Mouse (Mus musculus) right cerebral cortex, adult 18-20 months (tissue): ENCODE measurements at regions not wholly inside any gene's neighbourhood (a gene's known extent, or its start where the extent isn't known, plus 50 kb on each side); places are given as distances from the start of the nearest gene placed in this dataset.
"Not testable (repeated sequence)": the region's sequence is repeated elsewhere in the genome, so short reads cannot be mapped to it uniquely, and the experiment has no call there.

ENCODE experiments used
- DNase-seq: peaks from one replicate; pipeline ENCODE4 v3.0.0; 2022; ENCODE audit warnings: mixed read lengths

DNA sequence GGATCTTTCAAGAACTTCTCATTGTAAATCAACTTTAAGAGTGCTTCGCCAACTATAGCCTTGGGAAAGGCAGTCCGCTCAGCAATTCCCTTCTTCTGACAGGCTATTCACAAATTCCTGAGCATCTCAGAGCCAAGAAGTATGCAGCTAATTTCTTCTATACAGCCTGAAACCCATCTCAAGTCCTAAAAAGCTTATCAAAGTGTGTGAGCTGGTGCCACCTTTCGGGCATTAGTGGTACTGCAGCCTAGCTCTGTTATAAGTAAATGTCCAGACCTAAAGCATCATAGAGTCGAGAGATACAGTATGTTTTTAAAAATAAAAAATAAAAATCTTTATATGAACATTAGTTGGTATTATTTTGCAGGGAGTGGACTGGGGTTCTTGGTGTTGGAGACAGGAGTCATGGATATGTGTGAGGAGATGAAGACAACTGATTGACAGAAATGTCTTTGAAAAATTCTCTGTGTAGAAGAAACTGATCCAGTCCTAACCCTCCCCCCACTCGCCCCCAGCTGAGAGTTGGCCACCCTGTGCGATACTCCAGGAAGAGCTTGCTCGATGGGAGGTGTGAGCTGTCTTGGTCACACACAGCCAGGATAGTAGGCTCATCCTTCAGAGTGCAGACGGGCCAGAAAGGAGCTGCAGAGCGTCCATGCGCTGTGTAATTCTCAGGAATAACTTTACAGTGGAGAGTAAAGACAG lies 56.4 kb downstream of the Bod1 start:
- DNase-seq, result peak; percentile 30

DNA sequence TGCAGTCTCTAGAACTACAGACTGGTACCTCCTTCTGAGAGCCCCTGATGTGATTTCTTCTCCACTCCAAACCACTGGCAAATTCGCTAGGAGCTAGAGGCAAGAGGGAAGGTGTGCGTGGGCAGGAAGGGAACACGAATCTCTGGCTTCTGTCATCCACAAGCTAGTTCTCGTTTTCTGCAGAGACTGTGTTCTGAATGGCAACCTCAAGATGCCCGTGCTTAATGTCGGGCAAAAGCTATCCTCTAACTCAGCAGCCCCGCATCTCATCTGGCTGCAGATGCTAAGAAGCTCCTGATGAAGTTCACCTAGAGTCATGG lies 57.3 kb downstream of the Bod1 start:
- DNase-seq, result peak; percentile 21

DNA sequence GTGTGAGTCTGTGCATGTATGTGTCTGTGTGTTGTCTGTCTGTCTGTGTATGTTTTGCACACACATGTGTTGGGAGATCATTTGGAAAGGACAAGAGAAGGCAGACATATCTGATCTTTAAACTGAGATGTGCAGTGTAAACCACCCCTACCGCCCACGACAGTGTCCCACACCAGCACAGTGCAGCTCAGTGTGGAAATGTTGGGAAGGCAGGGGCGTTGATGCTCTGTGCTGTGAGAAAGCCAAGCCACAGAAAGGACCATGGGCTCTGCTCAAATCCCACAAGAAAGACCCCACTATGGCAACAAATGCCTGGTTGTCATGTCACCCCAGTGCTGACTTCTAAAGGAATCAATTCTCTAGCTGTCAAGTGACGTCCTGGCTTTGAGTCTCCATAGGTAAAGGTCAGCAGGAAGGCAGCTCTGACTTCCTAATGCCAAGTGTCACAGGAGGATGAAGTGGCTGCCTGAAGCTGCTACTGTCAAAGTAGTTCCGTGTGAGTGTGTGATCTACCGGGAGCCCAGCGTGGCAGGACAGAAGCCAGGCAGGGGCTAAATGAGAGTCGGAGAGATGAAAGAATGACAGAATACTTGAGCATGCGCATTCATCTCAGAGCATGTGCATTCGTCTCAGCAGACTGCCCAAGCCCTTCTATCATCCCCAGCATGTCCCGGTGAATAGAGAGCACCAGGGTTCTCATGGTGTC lies 57.8 kb downstream of the Bod1 start:
- DNase-seq, result no peak

DNA sequence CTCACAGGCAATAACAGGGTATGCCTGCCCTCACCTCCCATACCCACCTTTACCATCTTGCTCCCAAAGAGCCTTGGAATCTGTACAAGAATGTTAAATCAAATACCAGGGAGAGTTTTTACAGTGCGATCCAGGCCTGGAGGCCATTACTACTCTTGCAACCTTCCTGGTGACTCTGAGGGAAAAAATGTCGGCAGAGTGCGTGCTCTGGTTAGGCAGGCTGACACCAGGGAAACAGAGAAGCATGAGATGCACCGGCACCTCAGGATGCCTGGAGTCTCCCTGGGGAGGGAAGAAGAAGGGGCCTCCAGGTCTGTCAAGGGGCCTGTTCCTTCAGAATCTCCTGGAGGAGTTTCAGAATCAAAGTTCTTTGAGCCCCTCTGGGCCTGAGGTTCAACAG lies 63.2 kb downstream of the Bod1 start:
- DNase-seq, result no peak

DNA sequence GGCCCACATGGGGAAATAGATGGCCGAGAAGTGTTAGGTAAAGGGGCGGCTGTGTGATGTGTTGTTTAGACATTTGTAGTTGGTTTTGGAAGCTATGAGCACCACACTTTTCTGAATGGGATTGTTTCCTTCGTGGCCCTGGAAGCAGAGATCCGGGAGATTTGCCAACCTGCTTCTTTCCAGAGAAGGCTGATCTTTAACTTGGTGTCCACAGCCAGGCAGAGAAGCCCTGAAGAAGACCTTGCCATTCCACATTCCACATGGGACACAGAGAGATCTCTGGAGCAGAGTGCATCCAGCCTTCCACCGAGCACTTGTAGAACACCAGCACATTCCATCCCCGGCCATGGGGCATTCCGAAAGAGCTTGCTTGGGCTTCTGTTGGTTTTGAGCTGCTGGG lies 70.2 kb downstream of the Bod1 start:
- no peak for DNase-seq

DNA sequence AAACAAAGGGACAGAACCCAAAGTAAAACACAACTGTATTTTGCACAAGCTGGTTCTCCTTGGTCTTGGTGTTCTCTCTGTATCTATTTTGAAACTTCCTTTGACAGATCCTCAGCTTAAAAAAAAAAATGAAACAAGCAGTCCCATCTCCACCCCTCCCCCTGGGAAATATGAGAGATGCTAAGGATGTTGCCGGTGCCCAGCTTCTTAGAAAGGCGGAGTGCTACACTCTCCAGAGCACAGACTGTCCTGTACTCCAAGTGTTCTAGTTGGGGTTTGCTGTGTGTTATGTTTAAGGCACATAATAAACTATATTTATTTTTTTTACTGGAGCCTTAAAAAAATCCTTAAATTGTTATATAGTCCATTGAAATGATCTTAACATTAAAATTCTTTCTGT lies 78.1 kb downstream of the Bod1 start:
- DNase-seq, result no peak

DNA sequence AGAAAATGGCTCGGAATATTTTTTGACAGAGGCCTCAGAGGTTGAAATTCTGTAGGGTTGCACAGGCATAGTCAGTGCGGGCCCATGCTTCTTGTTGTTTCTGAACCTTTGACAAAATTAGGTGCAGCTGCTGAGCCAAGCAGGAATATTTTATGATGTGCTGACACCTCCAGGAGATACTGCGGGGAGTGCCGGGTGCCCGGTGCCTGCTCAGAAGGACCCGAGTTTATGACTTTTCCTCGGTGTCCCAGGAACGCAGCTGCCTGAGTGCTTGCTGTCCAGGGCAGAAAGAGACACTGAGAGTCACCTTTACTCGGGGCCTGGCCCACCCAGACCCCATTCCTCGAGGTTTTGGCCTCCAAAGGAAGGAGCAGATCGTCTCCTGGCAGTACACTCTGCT lies 79.6 kb downstream of the Bod1 start:
- no peak for DNase-seq

DNA sequence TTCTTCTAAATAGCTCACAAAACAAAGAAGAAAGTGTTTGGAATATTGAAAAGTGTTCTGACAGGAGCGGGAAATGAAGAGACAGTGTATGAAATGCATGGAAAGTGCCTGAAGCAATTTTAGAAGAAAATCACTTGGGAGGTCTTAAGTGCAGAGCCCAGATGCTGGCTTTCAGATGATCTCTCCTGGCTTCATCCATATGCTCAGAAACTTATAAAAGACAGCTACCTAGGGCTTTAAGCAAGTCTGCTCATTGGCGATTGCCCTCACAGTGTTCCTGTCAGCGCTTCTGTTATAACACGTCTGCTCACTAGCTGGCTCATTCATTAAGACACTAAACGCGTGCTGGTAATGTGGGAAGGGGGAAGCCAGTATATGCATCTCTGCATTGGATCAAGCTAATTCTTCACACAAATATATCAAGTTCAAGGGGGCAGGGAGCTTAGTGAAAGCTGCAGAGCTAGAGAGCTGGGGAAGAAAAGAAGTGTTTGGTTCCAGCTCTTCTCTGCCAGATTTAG lies 80.6 kb downstream of the Bod1 start:
- DNase-seq, result no peak

DNA sequence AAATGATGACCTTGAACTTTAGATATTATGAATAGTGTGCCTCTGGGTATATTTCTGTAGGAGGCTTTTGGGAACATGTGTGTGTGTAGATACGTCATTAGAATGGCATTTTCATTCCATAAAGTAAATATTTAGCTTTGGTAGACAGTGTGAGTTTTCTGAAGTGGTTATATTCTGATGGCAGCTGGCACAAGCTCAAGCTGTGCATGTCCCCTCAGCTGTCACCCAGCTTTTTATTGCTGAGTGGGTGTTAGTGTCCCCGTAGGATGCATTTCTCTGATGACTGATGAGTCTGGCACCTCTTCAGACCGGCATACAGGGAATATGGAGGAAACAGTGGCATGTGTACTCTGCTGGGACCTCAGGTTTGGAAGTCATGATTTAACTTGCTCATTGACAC lies 96.7 kb downstream of the Bod1 start:
- no peak for DNase-seq

DNA sequence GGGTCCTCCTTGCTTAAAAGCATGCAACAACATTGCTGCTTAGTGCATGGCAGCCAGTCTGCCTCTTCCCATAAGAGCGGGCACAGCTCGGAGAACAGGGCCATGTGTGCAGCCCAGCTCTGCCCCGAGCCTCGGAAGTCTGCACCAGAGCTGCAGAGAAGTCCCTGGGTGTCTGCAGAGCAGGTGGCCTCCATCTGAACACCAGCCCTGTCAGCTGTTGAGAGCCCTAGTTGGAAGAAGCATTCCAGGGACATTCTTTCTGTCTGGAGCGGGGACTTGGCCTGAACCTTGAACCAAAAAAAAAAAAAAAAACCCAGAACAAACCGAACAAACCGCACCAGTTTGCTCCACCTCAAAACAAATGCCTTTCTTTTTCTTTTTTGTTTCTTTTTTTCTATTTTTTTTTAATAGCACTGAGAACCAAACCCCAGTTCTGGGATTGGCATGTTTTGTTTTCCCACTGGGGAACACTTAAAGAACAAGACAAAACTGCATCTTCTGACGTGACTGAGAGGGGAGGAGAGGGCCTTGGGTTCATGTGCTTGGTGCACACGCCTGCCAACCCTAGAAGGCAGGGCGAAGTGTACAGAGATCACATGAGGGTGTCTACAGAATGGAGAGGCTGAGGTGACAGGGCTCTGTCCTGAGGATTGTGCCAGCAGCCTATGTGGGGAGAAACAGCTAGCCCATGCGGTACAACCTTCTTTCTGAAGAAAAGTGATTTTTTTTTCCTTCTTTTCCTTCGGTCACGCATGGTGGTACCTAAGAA lies 106.8 kb downstream of the Bod1 start:
- no peak for DNase-seq

DNA sequence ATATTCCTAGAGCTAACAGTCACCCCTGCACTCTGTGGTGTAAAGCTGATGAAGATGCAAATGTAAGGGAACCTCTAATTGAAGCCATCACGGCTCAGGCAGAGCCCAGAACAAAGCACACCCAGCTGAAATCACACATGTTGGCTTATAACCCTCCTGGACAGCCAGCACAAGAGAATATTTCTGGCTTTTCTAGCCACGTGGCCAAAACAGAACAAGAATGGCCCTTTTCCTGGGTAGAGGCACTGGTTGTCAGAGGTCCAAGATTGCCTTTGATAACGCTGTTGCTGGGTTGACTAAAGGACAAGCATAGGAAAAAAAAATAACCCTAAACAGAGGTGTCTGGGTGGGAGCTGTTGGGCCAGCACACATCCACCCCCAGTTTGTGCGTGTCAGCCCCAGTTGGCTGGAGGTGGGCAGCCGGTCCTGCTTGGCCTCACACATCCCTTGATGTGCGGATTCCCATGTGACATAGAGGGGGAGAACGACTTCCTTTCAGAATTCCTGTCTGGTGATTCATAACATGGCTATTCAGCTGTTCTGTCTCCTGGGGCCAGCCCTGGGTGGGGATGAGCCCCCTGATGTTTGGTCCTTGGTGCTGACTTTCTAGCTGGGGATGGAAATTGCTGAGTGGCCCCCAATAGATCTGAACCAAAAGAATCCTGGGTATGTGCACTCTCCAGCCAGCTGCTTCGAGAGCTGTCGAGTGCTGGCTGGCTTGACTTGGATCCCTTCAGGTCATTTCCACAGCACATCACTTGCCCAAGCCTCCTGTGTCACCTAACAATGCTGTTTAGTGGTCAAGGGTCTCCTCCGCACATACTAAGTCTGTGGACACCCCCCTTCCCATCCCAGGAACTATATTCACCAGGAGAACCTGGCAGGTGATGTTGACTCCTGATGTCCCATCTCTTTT lies 107.6 kb downstream of the Bod1 start:
- no peak for DNase-seq

DNA sequence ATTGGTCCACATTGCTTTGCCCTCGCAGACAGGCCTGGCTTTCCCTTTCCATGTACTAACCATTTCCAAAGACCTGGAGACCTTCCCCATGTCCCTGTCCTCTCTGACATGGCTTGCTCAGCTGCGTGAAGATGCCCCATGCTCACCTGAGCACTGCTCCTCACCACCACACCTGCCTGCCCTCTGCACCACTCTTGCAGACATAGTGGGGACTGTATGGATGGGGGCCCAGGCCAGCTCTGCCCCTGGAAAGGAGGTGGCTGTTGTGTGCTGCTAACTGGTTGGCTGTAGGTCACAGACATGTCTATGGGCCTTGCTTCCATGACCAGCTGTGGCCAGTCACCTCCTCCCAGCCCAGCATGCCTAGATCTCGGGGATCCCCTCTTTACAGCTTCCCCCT lies 108.7 kb downstream of the Bod1 start:
- DNase-seq, result no peak

DNA sequence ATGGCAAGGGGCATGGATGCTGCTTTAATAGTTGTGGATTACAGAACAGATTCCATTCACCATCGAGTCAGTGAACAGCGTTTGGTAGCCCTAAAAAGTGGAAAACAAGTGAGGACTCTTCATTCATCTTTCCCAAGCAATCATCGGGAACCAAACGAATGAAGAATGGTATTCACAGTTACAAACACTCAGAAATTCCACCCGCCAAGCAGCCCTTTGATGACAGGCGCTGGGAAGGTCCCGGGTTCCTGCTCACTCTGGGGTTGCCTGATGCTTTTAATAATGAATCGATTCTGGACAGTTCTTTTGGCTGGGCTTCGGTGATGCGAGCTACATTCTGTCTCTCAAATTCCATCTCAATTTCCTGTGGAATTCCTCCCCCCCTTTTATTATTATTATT lies 110.9 kb downstream of the Bod1 start:
- DNase-seq, result no peak

DNA sequence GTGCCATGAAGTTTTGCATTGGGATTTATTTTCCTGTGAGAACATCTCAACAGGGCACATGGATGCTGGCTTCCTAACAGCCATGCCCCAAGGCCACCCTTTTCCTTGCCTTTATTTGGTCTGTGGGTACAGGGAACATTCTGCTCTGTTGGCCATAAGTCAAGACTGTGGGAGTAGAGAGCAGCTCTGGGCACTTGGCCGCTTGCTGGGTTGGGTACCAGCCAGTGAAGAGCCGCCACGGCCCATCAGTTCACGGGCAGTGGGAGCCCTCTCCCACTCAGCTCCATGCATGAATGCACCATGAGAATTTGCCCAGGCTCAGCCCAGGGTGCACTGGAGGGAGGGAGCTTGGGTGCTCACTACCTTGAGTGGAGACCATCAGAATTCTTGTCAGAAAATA lies 116.6 kb downstream of the Bod1 start:
- DNase-seq, result no peak

DNA sequence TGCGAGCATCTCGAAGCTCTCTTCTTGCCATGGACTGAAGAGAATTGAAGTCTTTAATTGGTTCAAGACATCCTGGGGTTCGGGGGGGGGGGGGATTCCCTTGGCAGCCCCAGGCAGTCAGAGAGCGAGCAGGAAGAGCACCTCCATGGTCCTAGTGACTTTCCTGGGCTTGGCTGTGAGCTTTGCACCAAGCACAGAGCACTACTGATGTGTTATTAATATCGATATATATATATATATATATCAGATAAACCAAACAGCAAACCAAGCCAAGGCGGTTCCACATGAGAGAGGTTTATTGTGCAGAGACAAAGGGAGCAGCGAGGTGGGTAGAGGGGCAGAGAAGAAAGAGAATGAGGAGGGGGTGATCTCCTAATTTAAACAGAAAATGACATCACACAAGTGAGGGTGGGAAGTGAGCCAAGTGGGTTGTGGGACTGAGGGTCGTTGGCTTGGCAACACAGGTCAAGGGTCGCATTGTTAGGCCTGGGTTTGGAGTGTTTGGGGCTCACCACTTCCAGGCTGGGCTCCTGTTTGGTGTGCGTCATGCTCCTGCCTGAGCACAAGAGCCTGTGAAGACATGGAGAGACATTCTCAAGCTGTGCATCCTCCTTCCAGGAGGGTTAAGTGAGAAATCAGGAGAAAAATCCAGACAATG lies 119.9 kb downstream of the Bod1 start:
- no peak for DNase-seq

DNA sequence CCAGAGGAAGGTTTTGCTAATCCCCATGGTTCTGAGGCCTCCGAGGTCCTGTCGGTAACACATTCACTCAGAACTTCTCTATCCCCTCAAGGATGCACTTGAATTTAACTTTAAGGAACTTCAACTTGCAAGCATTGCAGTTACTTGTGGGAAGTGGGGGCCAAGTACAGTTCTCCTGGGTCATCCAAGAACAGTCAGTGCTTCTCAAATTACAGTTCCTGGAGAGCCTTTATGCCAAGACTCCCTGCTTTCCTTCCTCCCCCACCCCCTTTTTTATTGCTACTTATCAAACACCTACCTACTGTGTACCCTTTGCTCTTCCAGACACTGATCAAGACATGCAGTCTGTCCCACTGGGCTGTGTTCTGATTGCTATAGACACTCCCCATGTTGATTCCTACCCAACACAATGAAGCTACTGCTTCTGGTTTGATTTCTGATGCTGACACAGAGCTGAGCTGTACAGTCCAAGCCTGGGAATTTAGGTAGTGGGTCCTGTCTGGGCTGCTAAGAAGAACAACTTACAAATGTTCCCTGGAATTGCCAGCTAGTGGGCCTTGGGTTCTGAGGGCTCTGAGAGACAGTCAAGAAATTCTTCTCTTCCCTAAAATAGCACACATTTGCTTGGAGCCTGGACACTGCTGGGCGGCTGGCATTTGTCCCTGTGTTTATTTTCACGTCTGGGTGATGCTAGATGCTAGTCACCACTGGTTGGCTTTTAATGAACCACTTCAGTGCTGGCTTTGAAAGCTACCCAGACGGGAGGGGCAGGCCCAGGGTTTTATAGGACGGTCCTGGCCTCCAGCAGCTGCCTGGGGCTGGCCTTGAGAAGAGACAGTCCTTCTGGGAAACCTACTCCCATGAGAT lies 120.7 kb downstream of the Bod1 start:
- DNase-seq, result no peak

DNA sequence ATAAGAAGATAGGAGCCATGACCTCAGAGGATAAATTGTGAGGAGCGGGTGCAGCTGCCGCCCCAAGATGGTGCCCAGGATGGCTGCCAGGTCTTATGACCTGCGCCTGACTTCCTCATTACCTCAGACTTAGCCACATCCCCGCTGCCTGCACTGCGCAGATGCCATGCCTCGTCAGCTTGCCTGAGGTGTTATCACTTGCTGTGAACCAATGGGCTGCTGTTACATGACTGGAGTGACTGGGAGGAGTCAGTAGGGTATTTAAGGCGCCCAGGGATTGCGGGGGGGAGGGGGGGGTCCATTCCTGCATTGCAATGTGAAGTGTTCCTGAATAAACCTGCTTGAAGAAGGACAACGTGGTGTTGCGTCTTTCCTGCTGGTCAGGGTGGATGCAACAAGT lies 126.2 kb downstream of the Bod1 start:
- not testable (repeated sequence) for DNase-seq

DNA sequence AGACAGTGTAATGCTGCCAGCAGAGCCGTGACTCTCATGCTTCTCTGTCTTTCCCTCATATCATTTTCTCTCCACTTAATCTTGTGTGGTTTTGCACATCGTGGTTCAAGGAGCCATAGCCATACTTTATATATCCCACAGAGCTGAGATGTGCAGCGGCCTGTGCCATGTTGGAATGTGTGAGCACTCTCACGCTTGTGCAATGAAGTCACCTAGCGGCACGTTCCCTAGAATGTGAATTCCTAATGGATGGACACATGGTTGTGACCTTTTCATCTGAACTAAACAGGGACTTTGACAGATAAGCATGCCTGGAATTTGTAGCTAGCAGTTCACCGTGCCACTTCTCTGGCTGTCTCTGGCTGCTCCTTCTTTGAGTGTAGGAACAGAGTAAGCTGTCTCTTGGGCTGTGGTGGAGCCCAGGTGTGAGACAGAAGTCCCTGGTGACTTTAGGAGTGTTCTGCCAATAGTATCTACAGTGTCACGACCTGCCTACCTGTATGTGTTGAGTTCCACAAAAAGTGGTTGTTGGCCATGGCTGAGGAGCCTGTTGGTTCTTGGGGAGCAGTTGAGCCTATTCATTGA lies 129.0 kb downstream of the Bod1 start:
- DNase-seq, result no peak

DNA sequence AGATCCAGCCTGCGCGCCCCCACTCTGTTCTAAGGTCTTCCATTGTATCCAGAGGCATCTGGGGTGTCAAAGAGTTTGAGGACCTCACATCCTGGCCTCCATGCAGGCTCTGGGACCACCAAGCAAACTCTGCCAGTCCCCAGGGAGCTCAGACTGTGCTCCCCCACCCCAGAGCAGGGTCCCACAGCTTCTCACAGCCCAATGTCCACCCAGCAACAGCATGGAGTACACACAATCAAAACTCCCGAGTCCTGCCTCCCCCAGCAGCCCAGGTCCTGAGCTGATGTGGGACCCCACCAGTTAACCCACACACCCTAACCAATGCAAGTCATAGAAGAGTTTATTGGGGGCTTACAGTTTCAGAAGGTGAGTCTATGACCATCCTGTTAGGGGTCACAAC lies 130.3 kb downstream of the Bod1 start:
- DNase-seq, result no peak

DNA sequence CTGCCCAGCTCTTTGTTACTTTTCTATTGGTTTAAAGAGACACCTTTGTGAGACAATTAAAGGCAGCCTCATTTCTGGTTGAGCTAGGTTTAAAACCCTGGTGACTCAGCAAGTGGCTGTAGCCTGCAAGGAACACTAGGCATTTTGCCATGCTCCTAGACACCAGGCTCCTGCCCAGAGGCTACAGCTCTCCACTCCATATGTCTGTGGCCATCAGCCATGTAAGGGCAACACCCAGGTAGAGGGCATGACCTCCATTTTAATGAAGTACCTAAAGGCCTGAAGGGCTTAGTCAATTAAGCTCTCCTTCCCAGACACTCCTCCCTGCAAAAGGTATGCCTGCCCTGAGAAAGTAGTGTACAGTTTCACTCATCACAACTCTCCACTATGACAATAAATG lies 130.9 kb downstream of the Bod1 start:
- no peak for DNase-seq

DNA sequence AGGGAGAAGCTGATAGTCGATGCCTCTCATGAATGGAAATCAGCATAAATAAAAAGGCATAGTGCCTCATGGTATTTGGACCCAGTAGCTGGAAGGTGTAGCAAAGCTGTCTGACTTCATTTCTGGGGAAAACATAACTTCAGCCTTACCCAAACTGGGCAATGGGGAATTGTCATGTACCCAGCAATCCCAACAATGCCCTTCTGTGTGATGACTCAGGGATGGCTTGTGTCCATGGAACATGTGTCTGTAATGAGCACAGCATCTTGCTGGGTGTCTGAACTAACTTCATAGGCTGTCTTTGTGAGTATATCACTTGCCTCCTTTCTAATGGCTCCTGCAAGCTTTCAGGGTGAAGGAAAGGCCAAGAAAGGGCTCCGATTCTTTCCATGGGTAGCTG lies 140.3 kb downstream of the Bod1 start:
- no peak for DNase-seq
